Mouse (Mus musculus) kidney, adult 9 months (tissue): ENCODE data around the gene Ppef2.

ENCODE experiments used
- DNase-seq: peaks from one replicate; pipeline ENCODE4 v3.0.0; 2022

The Ppef2 gene

GRCm38 (mm10) chr5:92256218-92256617 lies at the start of gene Ppef2:
Gene Ppef2, minus strand, starts transcription at chr5:92256278.
- DNase-seq: no peak

GRCm38 (mm10) chr5:92304291-92304690 lies 48.2 kb upstream of the Ppef2 start:
- DNase-seq: no peak

- no peak for DNase-seq
These were observed 46.2 kb upstream of the Ppef2 start for GRCm38 (mm10) chr5:92302149-92302840.

- DNase-seq: no peak
These were observed 38.4 kb upstream of the Ppef2 start for GRCm38 (mm10) chr5:92294525-92294924.

GRCm38 (mm10) chr5:92291652-92292414 lies 35.8 kb upstream of the Ppef2 start:
- DNase-seq: peak; percentile 61

- DNase-seq: no peak
These were observed 31.8 kb upstream of the Ppef2 start for GRCm38 (mm10) chr5:92287840-92288239.

GRCm38 (mm10) chr5:92283107-92283506 lies 27.0 kb upstream of the Ppef2 start:
- no peak for DNase-seq

- no peak for DNase-seq
These were observed 26.5 kb upstream of the Ppef2 start for GRCm38 (mm10) chr5:92282571-92282970.

- peak; percentile 12 for DNase-seq
These were observed 23.0 kb upstream of the Ppef2 start for GRCm38 (mm10) chr5:92278942-92279537.

GRCm38 (mm10) chr5:92277437-92278394 lies 21.6 kb upstream of the Ppef2 start, which contains the start of gene Naaa:
Gene Naaa, minus strand, starts transcription at chr5:92278170.
- peak; percentile 93 for DNase-seq

GRCm38 (mm10) chr5:92270496-92270895 lies 14.4 kb upstream of the Ppef2 start:
- DNase-seq: no peak

GRCm38 (mm10) chr5:92263761-92264359 lies 7.8 kb upstream of the Ppef2 start:
- no peak for DNase-seq

GRCm38 (mm10) chr5:92262646-92263045 lies 6.6 kb upstream of the Ppef2 start:
- DNase-seq: no peak

GRCm38 (mm10) chr5:92254476-92254875 lies 1.6 kb downstream of the Ppef2 start:
- no peak for DNase-seq

GRCm38 (mm10) chr5:92252797-92253343 lies 3.2 kb downstream of the Ppef2 start:
- no peak for DNase-seq

GRCm38 (mm10) chr5:92252031-92252430 lies 4.0 kb downstream of the Ppef2 start:
- no peak for DNase-seq

GRCm38 (mm10) chr5:92248614-92249013 lies 7.5 kb downstream of the Ppef2 start:
- no peak for DNase-seq

GRCm38 (mm10) chr5:92245483-92245882 lies 10.6 kb downstream of the Ppef2 start:
- no peak for DNase-seq

GRCm38 (mm10) chr5:92244900-92245299 lies 11.2 kb downstream of the Ppef2 start:
- no peak for DNase-seq

GRCm38 (mm10) chr5:92240769-92241168 lies 15.3 kb downstream of the Ppef2 start:
- DNase-seq: no peak

- DNase-seq: peak; percentile 88
These were observed 16.5 kb downstream of the Ppef2 start for GRCm38 (mm10) chr5:92239333-92240232.
